Mouse (Mus musculus): Measurements from ENCODE around the gene Luc7l2. TPM values are rescaled to one million over a fixed set of nuclear protein-coding genes. Genes with fewer than 3 reads are reported as not detected.

The Luc7l2 gene
- total RNA-seq, 2 experiments from 2014 or later, result 176 to 197 TPM

DNA sequence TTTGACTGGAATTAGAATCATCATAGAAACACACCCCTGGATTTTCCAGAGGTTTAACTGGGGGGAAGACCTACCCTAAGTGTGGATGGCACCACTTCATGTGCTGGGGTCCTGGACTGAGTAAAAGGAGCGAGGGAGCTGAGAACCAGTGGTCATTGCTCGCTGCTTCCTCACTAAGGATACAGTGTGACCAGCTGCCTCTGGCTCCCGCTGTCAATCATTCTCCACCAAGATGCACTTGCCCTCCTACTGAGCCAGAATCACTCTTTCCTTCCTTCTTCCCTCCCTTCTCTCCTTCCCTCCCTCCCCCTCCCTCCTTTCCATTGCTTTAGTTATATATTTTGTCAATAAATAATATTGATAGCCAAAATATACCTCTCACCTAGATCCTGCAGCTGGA, 91.9 kb downstream of the Luc7l2 start:
- DNase-seq (ENCODE audit: low spot score in 2 of 2), result no peak

DNA sequence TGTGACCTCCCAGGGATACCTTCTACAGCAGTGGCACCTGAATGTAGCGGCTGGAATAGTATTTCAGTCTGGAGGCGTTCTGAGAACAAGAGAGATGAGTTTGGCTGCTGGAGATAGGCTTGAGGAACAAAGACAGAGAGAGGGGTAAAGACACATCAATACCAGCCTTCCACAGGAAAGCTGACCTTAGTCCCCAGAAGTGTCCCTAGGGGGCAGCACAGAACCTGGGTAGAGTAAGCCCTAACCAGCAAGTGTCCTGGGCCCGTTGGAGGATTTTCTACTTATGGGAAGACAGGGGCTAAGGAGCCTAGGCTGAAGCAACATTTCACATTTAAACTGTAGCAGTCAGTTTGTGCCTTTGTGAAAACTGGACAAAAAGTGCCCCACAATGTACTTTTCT, 98.4 kb downstream of the Luc7l2 start:
- DNase-seq (ENCODE audit: low spot score in 2 of 2), result no peak

DNA sequence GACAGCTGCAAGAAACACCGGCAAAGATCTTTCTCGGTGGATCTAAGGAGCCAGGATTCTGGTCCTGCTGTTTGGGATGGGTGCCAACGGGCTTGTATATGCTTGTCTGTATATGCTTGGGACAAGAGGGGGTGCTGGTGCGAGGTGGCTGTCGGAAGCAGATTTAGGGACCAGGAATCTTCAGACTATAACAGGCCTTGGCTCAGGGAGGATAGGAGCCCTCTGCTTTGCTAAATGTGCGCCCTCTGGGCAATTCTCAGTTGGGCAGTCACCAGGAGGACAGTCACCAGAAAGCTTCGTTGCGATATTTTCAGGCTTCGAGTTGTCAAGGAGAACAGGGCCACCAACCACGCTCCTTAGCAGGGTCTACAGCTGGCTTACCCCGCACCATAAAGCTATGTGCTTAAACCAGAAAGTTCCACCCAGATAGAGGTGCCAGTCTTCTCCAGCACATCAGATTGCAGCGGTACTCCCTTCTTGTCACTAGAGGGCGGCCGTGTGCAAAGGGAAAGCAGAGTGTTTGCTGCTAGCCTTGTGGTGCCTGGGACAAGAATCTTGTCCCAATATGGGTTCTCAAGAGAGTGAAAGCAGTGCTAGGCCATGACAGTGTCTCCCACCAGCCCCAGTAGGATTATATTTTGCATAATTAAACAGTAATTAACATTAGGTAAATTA, 99.3 kb downstream of the Luc7l2 start:
- DNase-seq (ENCODE audit: low spot score in 2 of 2), result peak; percentile 75 to 77

Small RNA genes within 50 kb of the gene (microRNA-seq; reads per million reads assigned to microRNA genes)
- 0 to 0.20 reads per million in 2 experiments for gene Mir7670

Other genes with a start within 250 kb of the Luc7l2 start
- 1 to 10 TPM; 3.0 to 3.1 TPM for gene Zc3hav1, start 196.7 kb upstream of the Luc7l2 start, total RNA-seq (2021)
- 10 to 100 TPM in 1 of 2 experiments, 1 to 10 TPM in 1; 9.8 to 10.1 TPM for gene Ttc26, start 169.9 kb upstream of the Luc7l2 start, total RNA-seq (2021)
- gene Ubn2, start 117.4 kb upstream of the Luc7l2 start, total RNA-seq (2021), result 10 to 100 TPM; 38.3 to 44.0 TPM
- 10 to 100 TPM; 49.8 to 57.9 TPM for gene Fmc1, start 17.8 kb upstream of the Luc7l2 start, total RNA-seq (2021)
- 1 to 10 TPM; 1.0 to 1.1 TPM for gene Klrg2, start 85.9 kb downstream of the Luc7l2 start, total RNA-seq (2021)
- 100 to 1,000 TPM; 113 to 119 TPM for gene Clec2l, start 111.7 kb downstream of the Luc7l2 start, total RNA-seq (2021)